Mouse (Mus musculus): ENCODE results near the gene Coro6.

GRCm38 (mm10) chr11:77441020-77441419 is 21.2 kb upstream of the Coro6 start:
- TF ChIP-seq CTCF (conservative IDR thresholded peaks at IDR 0.05; ENCODE audit: insufficient read depth, insufficient read length, low read depth, low read length): no peak
- TF ChIP-seq POLR2A (IDR thresholded peaks at IDR 0.05; ENCODE audit: low read depth, low read length): no peak

Measured in kidney, adult 2 months (tissue).